Mouse (Mus musculus) lung, embryonic 16.5 days (tissue): ENCODE measurements around the gene Rnf208. TPM values are rescaled to one million over a fixed set of nuclear protein-coding genes. Genes with fewer than 3 reads are reported as not detected.

ENCODE experiments used
- ATAC-seq: fragments of 200-750 bp; cut with Nextera tagmentation; 2 replicates; pipeline ENCODE4 v1.8.0; 2017; ENCODE audit warnings: low read depth, mild to moderate bottlenecking, moderate library complexity
- H3K27ac ChIP-seq: fragments of 300-500 bp; sonication (generic); 2 replicates; pipeline ENCODE4 v1.5.1; 2014; ENCODE audit warnings: mild to moderate bottlenecking, control low read depth, low read length
- H3K27me3 ChIP-seq: fragments of 300-500 bp; sonication (generic); 2 replicates; pipeline ENCODE4 v1.6.1; 2014; ENCODE audit warnings: low read depth, low read length, mixed read lengths; ENCODE audit not compliant: control insufficient read depth, insufficient read depth
- H3K36me3 ChIP-seq: fragments of 300-500 bp; sonication (generic); 2 replicates; pipeline ENCODE4 v1.6.1; 2014; ENCODE audit warnings: low read length; ENCODE audit not compliant: control insufficient read depth, insufficient read depth
- H3K4me1 ChIP-seq: fragments of 300-500 bp; sonication (generic); replicated peaks from 2 replicates; pipeline ENCODE4 v1.6.1; 2014; ENCODE audit warnings: low read length, mixed read lengths; ENCODE audit not compliant: control insufficient read depth, insufficient read depth
- H3K4me2 ChIP-seq: fragments of 300-500 bp; sonication (generic); 2 replicates; pipeline ENCODE4 v1.6.1; 2014; ENCODE audit warnings: low read depth, low read length, control low read depth
- H3K4me3 ChIP-seq: fragments of 300-500 bp; sonication (generic); 2 replicates; pipeline ENCODE4 v1.5.1; 2014; ENCODE audit warnings: mild to moderate bottlenecking, low read length, control low read depth
- H3K9ac ChIP-seq: fragments of 300-500 bp; sonication (generic); 2 replicates; pipeline ENCODE4 v1.6.1; 2014; ENCODE audit warnings: low read length, control low read depth
- H3K9me3 ChIP-seq: fragments of 300-500 bp; sonication (generic); 2 replicates; pipeline ENCODE4 v1.6.1; 2016; ENCODE audit warnings: low read length; ENCODE audit not compliant: control insufficient read depth
- WGBS: fragments of 180-500 bp; shearing (Covaris S2); extraction: QIAGEN DNeasy Blood & Tissue Kit; methylation state at CpG from one replicate; pipeline ENCODE4 v1.1.7; 2014; 5-methylcytosine and 5-hydroxymethylcytosine counted together
- polyA plus RNA-seq: library from polyadenylated mRNA; unstranded; fragments of >200 nt; fragmentation: Nextera tagmentation; extraction: Ambion mirVana; gene quantifications from 2 replicates; pipeline ENCODE4 v1.2.1, GENCODE M21; 2015

Rnf208 gene
- polyA plus RNA-seq, 1 experiment from 2014 or later: 9.1 TPM

- Histone ChIP-seq H3K4me1 (peaks cover 4% of the 10 kb centered on the region), H3K4me2 (no peak overlapping the region), H3K36me3 (peaks cover 43% of the 10 kb centered on the region), H3K4me3 (no peak overlapping the region), H3K27ac (no peak overlapping the region), H3K9ac (no peak overlapping the region), H3K9me3 (no peaks in the 10 kb centered on the region), H3K27me3 (no peaks in the 10 kb centered on the region)
- 82% methylated on average over 2 of the region's 2 CpGs for whole genome bisulfite sequencing
- no peak for ATAC-seq
Observed at GRCm38 (mm10) chr2:25200631-25201030, 41.4 kb upstream of the Rnf208 start.

GRCm38 (mm10) chr2:25203631-25204214 lies 38.3 kb upstream of the Rnf208 start:
- H3K9ac ChIP-seq: no peak overlapping the region
- H3K9me3 ChIP-seq: no peaks in the 10 kb centered on the region
- no peaks in the 10 kb centered on the region for H3K27me3 ChIP-seq
- no peak overlapping the region for H3K27ac ChIP-seq
- no peak overlapping the region for H3K4me3 ChIP-seq
- no peak for ATAC-seq
- no peak overlapping the region for H3K4me2 ChIP-seq
- H3K36me3 ChIP-seq: peaks cover 52% of the 10 kb centered on the region
- H3K4me1 ChIP-seq: no peaks in the 10 kb centered on the region; the same call in 1 of the 2 replicates
- 60% methylated on average over 4 of the region's 4 CpGs for WGBS

GRCm38 (mm10) chr2:25207593-25207992 lies 34.5 kb upstream of the Rnf208 start:
- no peak overlapping the region for H3K4me3 ChIP-seq
- no peak for ATAC-seq
- H3K4me1 ChIP-seq: peaks cover 11% of the 10 kb centered on the region
- no peak overlapping the region for H3K4me2 ChIP-seq
- no peaks in the 10 kb centered on the region for H3K9me3 ChIP-seq
- WGBS: 96% methylated on average over 1 of the region's 1 CpGs
- H3K27ac ChIP-seq: no peak overlapping the region
- no peaks in the 10 kb centered on the region for H3K27me3 ChIP-seq
- peaks cover 31% of the 10 kb centered on the region for H3K36me3 ChIP-seq
- no peak overlapping the region for H3K9ac ChIP-seq

- Histone ChIP-seq H3K36me3 (peaks cover 12% of the 10 kb centered on the region), H3K9me3 (no peaks in the 10 kb centered on the region), H3K4me3 (peak overlapping the region; percentile 91), H3K27ac (peak overlapping the region; percentile 71), H3K4me2 (peak overlapping the region; percentile 82), H3K9ac (peak overlapping the region; percentile 91), H3K27me3 (no peaks in the 10 kb centered on the region), H3K4me1 (peaks cover 11% of the 10 kb centered on the region)
- ATAC-seq: peak; percentile 35
- WGBS: under 1% methylated on average over 24 of the region's 24 CpGs
Observed at GRCm38 (mm10) chr2:25210686-25211085, 31.4 kb upstream of the Rnf208 start.

- peaks cover 11% of the 10 kb centered on the region for H3K4me1 ChIP-seq
- H3K9ac ChIP-seq: peak within 1 kb of the TSS; percentile 91
- H3K4me2 ChIP-seq: peak within 1 kb of the TSS; percentile 82
- whole genome bisulfite sequencing: under 1% methylated on average over 44 of the region's 44 CpGs
- H3K4me3 ChIP-seq: peak within 1 kb of the TSS; percentile 91
- H3K27me3 ChIP-seq: no peaks in the 10 kb centered on the region
- peak within 1 kb of the TSS; percentile 71 for H3K27ac ChIP-seq
- peak; percentile 96 for ATAC-seq
- no peaks in the 10 kb centered on the region for H3K9me3 ChIP-seq
- peaks cover 6% of the 10 kb centered on the region for H3K36me3 ChIP-seq
Observed at GRCm38 (mm10) chr2:25211121-25211670, 30.9 kb upstream of the Rnf208 start, which contains the start of gene Nelfb. Nelfb (minus strand) TSS chr2:25211489.

- Histone ChIP-seq H3K4me3 (no peak overlapping the region), H3K4me1 (peaks cover 11% of the 10 kb centered on the region), H3K9me3 (no peaks in the 10 kb centered on the region), H3K27ac (no peak overlapping the region), H3K4me2 (no peak overlapping the region), H3K9ac (no peak overlapping the region), H3K27me3 (no peaks in the 10 kb centered on the region), H3K36me3 (no peaks in the 10 kb centered on the region)
- ATAC-seq: no peak
- WGBS: 60% methylated on average over 23 of the region's 23 CpGs
Observed at GRCm38 (mm10) chr2:25213266-25213865, 28.7 kb upstream of the Rnf208 start.

GRCm38 (mm10) chr2:25214444-25214843 lies 27.6 kb upstream of the Rnf208 start, which contains the start of gene Stpg3:
Stpg3 (minus strand) TSS chr2:25214637.
- Histone ChIP-seq H3K4me2 (no peak within 1 kb of the TSS), H3K9me3 (no peaks in the 10 kb centered on the region), H3K36me3 (no peaks in the 10 kb centered on the region), H3K27me3 (no peaks in the 10 kb centered on the region), H3K27ac (no peak within 1 kb of the TSS), H3K9ac (no peak within 1 kb of the TSS), H3K4me1 (peaks cover 11% of the 10 kb centered on the region), H3K4me3 (no peak within 1 kb of the TSS)
- no peak for ATAC-seq
- WGBS: 57% methylated on average over 3 of the region's 3 CpGs

- WGBS: 53% methylated on average over 2 of the region's 2 CpGs
- Histone ChIP-seq H3K4me2 (no peak overlapping the region), H3K4me3 (no peak overlapping the region), H3K9me3 (no peaks in the 10 kb centered on the region), H3K9ac (no peak overlapping the region), H3K27me3 (no peaks in the 10 kb centered on the region), H3K36me3 (peaks cover 7% of the 10 kb centered on the region), H3K27ac (no peak overlapping the region), H3K4me1 (no peaks in the 10 kb centered on the region)
- ATAC-seq: no peak
Observed at GRCm38 (mm10) chr2:25217666-25218065, 24.4 kb upstream of the Rnf208 start.

- Histone ChIP-seq H3K27me3 (no peaks in the 10 kb centered on the region), H3K4me1 (peaks cover 3% of the 10 kb centered on the region), H3K4me2 (no peak within 1 kb of the TSS), H3K9me3 (no peaks in the 10 kb centered on the region), H3K9ac (no peak within 1 kb of the TSS), H3K4me3 (no peak within 1 kb of the TSS), H3K27ac (no peak within 1 kb of the TSS), H3K36me3 (peaks cover 7% of the 10 kb centered on the region)
- ATAC-seq: no peak
Observed at GRCm38 (mm10) chr2:25218445-25218844, 23.6 kb upstream of the Rnf208 start, which contains the start of gene Fam166a. Fam166a (plus strand) TSS chr2:25218745.
